ENCODE assay signal across 9 mouse cellular contexts in genomic region chr9:78378113-78378785, GRCm38 (mm10). TPM values are rescaled to one million over a fixed set of nuclear protein-coding genes. Genes with fewer than 3 reads are reported as not detected.
DNase-seq lines count a peak whose midpoint lies in the region; ATAC-seq lines count a peak whose summit lies in the region.
"Had no signal": no experiment of that assay in that cellular context is flagged by ENCODE, and none has a peak within 500 bp of the region (broad histone marks: within the 10 kb centered on the region; RNA-seq: fewer than 3 reads in every experiment).

Gene Ooep (minus strand): TSS chr9:78378725.

- H3K4me2 ChIP-seq in hindbrain, embryonic 15.5 days, result peak within 1 kb of the TSS; percentile 73
- peak within 1 kb of the TSS; percentile 60 for H3K4me2 ChIP-seq in lung, embryonic 15.5 days

- intact Hi-C loops in gastrocnemius, postnatal 14 days (cut with DNase I; ENCODE audit: low total_unique reads), result no loop called here
- intact Hi-C loops in gastrocnemius, postnatal 36 days (cut with DNase I), result no loop called here

- peak within 1 kb of the TSS; percentile 57 for H3K27ac ChIP-seq in hindbrain, embryonic 15.5 days (replicated peaks)
- H3K27ac ChIP-seq in lung, embryonic 15.5 days, result no peak within 1 kb of the TSS

- peak; percentile 93 for ATAC-seq in hindbrain, embryonic 15.5 days (ENCODE audit: low FRiP score, low read depth)
- peak; percentile 68; the same call in 1 of the 2 replicates for ATAC-seq in lung, embryonic 15.5 days (ENCODE audit: borderline replicate concordance, extremely low read depth, low FRiP score, low TSS enrichment)

- H3K9ac ChIP-seq in hindbrain, embryonic 15.5 days, result peak within 1 kb of the TSS; percentile 46
- 0 out of 2 replicates have a peak within 1 kb of the TSS, but pooled peaks have one; percentile 4 for H3K9ac ChIP-seq in lung, embryonic 15.5 days

- WGBS in hindbrain, embryonic 15.5 days, result 7% methylated on average over 18 of the region's 23 CpGs
- 5% methylated on average over 23 of the region's 23 CpGs for WGBS in lung, embryonic 15.5 days

- no peaks in the 10 kb centered on the region for H3K36me3 ChIP-seq in hindbrain, embryonic 15.5 days
- H3K36me3 ChIP-seq in lung, embryonic 15.5 days, result no peaks in the 10 kb centered on the region

- H3K4me1 ChIP-seq in hindbrain, embryonic 15.5 days (replicated peaks), result peaks cover 12% of the 10 kb centered on the region
- peaks cover 12% of the 10 kb centered on the region for H3K4me1 ChIP-seq in lung, embryonic 15.5 days

- H3K27me3 ChIP-seq in hindbrain, embryonic 15.5 days, result no peaks in the 10 kb centered on the region
- H3K27me3 ChIP-seq in lung, embryonic 15.5 days, result peaks cover 5% of the 10 kb centered on the region; the same call in 1 of the 2 replicates

- H3K9me3 ChIP-seq in hindbrain, embryonic 15.5 days, result no peaks in the 10 kb centered on the region
- H3K9me3 ChIP-seq in lung, embryonic 15.5 days, result no peaks in the 10 kb centered on the region

- peak; percentile 6 for DNase-seq in gastrocnemius, postnatal 14 days
- no peak for DNase-seq in gastrocnemius, postnatal 36 days
- DNase-seq in urinary bladder, adult 2 months (ENCODE audit: low spot score), result no peak
- no peak for DNase-seq in urinary bladder, postnatal 10 days (ENCODE audit: low spot score)
- peak; percentile 37 for DNase-seq in retina, postnatal 7 days (ENCODE audit: low read depth, low spot score)
- DNase-seq in cerebellum, adult 9-10 months, result no peak

- peak within 1 kb of the TSS; percentile 39 for H3K4me3 ChIP-seq in hindbrain, embryonic 15.5 days
- H3K4me3 ChIP-seq in lung, embryonic 15.5 days, result peak within 1 kb of the TSS; percentile 21

RNA-seq across cellular contexts. Expression of gene Ooep, which starts in this region (rescaled TPM):
- total RNA-seq in gastrocnemius, postnatal 14 days (2021), result under 1 TPM in 1 of 2 experiments, not detected in 1; 0.11 TPM
- total RNA-seq in gastrocnemius, postnatal 36 days (2021), result not detected
- 13.0 and 14.9 TPM in 2 replicates for polyA plus RNA-seq in urinary bladder, adult 2 months (2012; rRNA removed)
- 5.1 and 5.6 TPM in 2 replicates for polyA plus RNA-seq in hindbrain, embryonic 15.5 days (2015; fragmentation: Nextera tagmentation; extraction: Ambion mirVana)
- 2.9 and 3.0 TPM in 2 replicates for polyA plus RNA-seq in lung, embryonic 15.5 days (2015; fragmentation: Nextera tagmentation; extraction: Ambion mirVana)
- polyA plus RNA-seq: small intestine, adult 2 months had no signal

Comparison
In these comparisons a context has a peak if more than half of its experiments do, and no peak if none do; other contexts are left out.
1. Peak in DNase-seq in gastrocnemius, postnatal 14 days; RNA of the gene not detected or under 1 TPM.